Mouse (Mus musculus) liver, postnatal 0 days (tissue): ENCODE results near the gene Clptm1l. TPM values are rescaled to one million over a fixed set of nuclear protein-coding genes. Genes with fewer than 3 reads are reported as not detected.

ENCODE experiments used
- ATAC-seq: fragments of 200-750 bp; cut with Nextera tagmentation; 2 replicates; pipeline ENCODE4 v1.8.0; 2017; ENCODE audit warnings: mild to moderate bottlenecking, moderate library complexity
- DNase-seq: peaks from one replicate; pipeline ENCODE4 v3.0.0-alpha.2; 2016
- H3K27ac ChIP-seq: fragments of 300-500 bp; sonication (generic); 2 replicates; pipeline ENCODE4 v1.5.1; 2014; ENCODE audit warnings: antibody characterized with exemption, moderate library complexity, mild to moderate bottlenecking, low read depth
- H3K27me3 ChIP-seq: fragments of 300-500 bp; sonication (generic); 2 replicates; pipeline ENCODE4 v1.6.1; 2014; ENCODE audit warnings: low read length, control low read depth, mixed read lengths; ENCODE audit not compliant: insufficient read depth
- H3K36me3 ChIP-seq: fragments of 300-500 bp; sonication (generic); replicated peaks from 2 replicates; pipeline ENCODE4 v1.6.1; 2014; ENCODE audit warnings: mild to moderate bottlenecking, control low read depth, low read length, moderate library complexity, mixed read lengths; ENCODE audit not compliant: insufficient read depth
- H3K4me1 ChIP-seq: fragments of 300-500 bp; sonication (generic); 2 replicates; pipeline ENCODE4 v1.6.1; 2014; ENCODE audit warnings: antibody characterized with exemption, mild to moderate bottlenecking, control low read depth; ENCODE audit not compliant: insufficient read depth
- H3K4me2 ChIP-seq: fragments of 300-500 bp; sonication (generic); 2 replicates; pipeline ENCODE4 v1.6.1; 2014; ENCODE audit warnings: low read depth, mild to moderate bottlenecking, low read length, moderate library complexity, mixed read lengths
- H3K4me3 ChIP-seq: fragments of 300-500 bp; sonication (generic); 2 replicates; pipeline ENCODE4 v1.5.1; 2014; ENCODE audit warnings: low read depth, low read length
- H3K9ac ChIP-seq: fragments of 300-500 bp; sonication (generic); replicated peaks from 2 replicates; pipeline ENCODE4 v1.6.1; 2014; ENCODE audit warnings: mild to moderate bottlenecking, moderate library complexity
- H3K9me3 ChIP-seq: fragments of 300-500 bp; sonication (generic); 2 replicates; pipeline ENCODE4 v1.6.1; 2016; ENCODE audit warnings: mild to moderate bottlenecking, control low read depth, low read length, mixed read lengths
- CTCF ChIP-seq: sonication (generic); IDR thresholded peaks from 2 replicates; pipeline ENCODE4 v1.5.1; 2016; ENCODE audit warnings: antibody characterized with exemption, low read depth
- EP300 ChIP-seq: IDR thresholded peaks from 2 replicates; pipeline ENCODE4 v1.6.1; 2016; ENCODE audit warnings: antibody characterized with exemption, low read depth, mild to moderate bottlenecking
- WGBS: fragments of 180-500 bp; shearing (Covaris S2); extraction: QIAGEN DNeasy Blood & Tissue Kit; methylation state at CpG from one replicate; pipeline ENCODE4 v1.1.7; 2014; ENCODE audit not compliant: insufficient replicate concordance; 5-methylcytosine and 5-hydroxymethylcytosine counted together
- polyA plus RNA-seq: library from polyadenylated mRNA; unstranded; fragments of >200 nt; fragmentation: Nextera tagmentation; extraction: Ambion mirVana; gene quantifications from 2 replicates; pipeline ENCODE4 v1.2.1, GENCODE M21; 2015

Gene Clptm1l
- polyA plus RNA-seq, 1 experiment from 2014 or later, result 54.3 TPM

- Histone ChIP-seq H3K36me3 (peaks cover 1% of the 10 kb centered on the region), H3K4me2 (peak overlapping the region; percentile 83), H3K27ac (0 out of 2 replicates have a peak overlapping the region, but pooled peaks have one; percentile 18), H3K4me3 (peak overlapping the region; percentile 56), H3K27me3 (no peaks in the 10 kb centered on the region), H3K9ac (no peak overlapping the region), H3K4me1 (peaks cover 9% of the 10 kb centered on the region), H3K9me3 (no peaks in the 10 kb centered on the region)
- no peak for ATAC-seq
- TF ChIP-seq EP300 (no peak), CTCF (no peak)
- DNase-seq, result no peak
- WGBS, result 41% methylated on average over 6 of the region's 6 CpGs
Measured at GRCm38 (mm10) chr13:73626410-73626744, 22.6 kb downstream of the Clptm1l start.

- 15% methylated on average over 47 of the region's 47 CpGs for WGBS
Measured at GRCm38 (mm10) chr13:73626745-73627549, 23.1 kb downstream of the Clptm1l start, which contains the start of gene Tert. TSS of gene Tert (plus strand) at chr13:73626911.

GRCm38 (mm10) chr13:73628586-73629113 lies 24.8 kb downstream of the Clptm1l start:
- no peak overlapping the region for H3K4me3 ChIP-seq
- no peaks in the 10 kb centered on the region for H3K9me3 ChIP-seq
- H3K27me3 ChIP-seq, result no peaks in the 10 kb centered on the region
- H3K4me1 ChIP-seq, result peaks cover 9% of the 10 kb centered on the region
- no peak overlapping the region for H3K4me2 ChIP-seq
- no peak for DNase-seq
- WGBS, result 59% methylated on average over 11 of the region's 11 CpGs
- no peak overlapping the region for H3K27ac ChIP-seq
- no peaks in the 10 kb centered on the region for H3K36me3 ChIP-seq
- ATAC-seq, result no peak
- no peak overlapping the region for H3K9ac ChIP-seq
- TF ChIP-seq CTCF (no peak), EP300 (no peak)

More at GRCm38 (mm10) chr13:73626745-73627549, 23.1 kb downstream of the Clptm1l start, which contains the start of gene Tert:
- peak within 1 kb of the TSS; percentile 56 for H3K4me3 ChIP-seq
- 0 out of 2 replicates have a peak within 1 kb of the TSS, but pooled peaks have one; percentile 18 for H3K27ac ChIP-seq
- H3K4me1 ChIP-seq, result peaks cover 9% of the 10 kb centered on the region
- peak; percentile 83 for ATAC-seq
- peak within 1 kb of the TSS; percentile 83 for H3K4me2 ChIP-seq
- H3K9me3 ChIP-seq, result no peaks in the 10 kb centered on the region
- no peaks in the 10 kb centered on the region for H3K27me3 ChIP-seq
- H3K9ac ChIP-seq, result peak within 1 kb of the TSS; percentile 41; the same call in 1 of the 2 replicates
- H3K36me3 ChIP-seq, result no peaks in the 10 kb centered on the region; the same call in 1 of the 2 replicates
- TF ChIP-seq CTCF, result peak; percentile 59
- no peak for TF ChIP-seq EP300
- peak; percentile 64 for DNase-seq

- TF ChIP-seq CTCF, result no peak
- no peak for TF ChIP-seq EP300
- Histone ChIP-seq H3K27me3 (no peaks in the 10 kb centered on the region), H3K27ac (no peak overlapping the region), H3K4me1 (peaks cover 7% of the 10 kb centered on the region), H3K9me3 (no peaks in the 10 kb centered on the region), H3K36me3 (no peaks in the 10 kb centered on the region), H3K9ac (no peak overlapping the region), H3K4me2 (no peak overlapping the region), H3K4me3 (no peak overlapping the region)
- DNase-seq (no peak), ATAC-seq (no peak)
- 84% methylated on average over 3 of the region's 3 CpGs for WGBS
Measured at GRCm38 (mm10) chr13:73631837-73632236, 28.0 kb downstream of the Clptm1l start.

- DNase-seq, result no peak
- Histone ChIP-seq H3K4me3 (no peak overlapping the region), H3K36me3 (no peaks in the 10 kb centered on the region), H3K4me1 (no peaks in the 10 kb centered on the region), H3K9me3 (no peaks in the 10 kb centered on the region), H3K4me2 (no peak overlapping the region), H3K9ac (no peak overlapping the region), H3K27ac (no peak overlapping the region), H3K27me3 (no peaks in the 10 kb centered on the region)
- no peak for TF ChIP-seq EP300
- TF ChIP-seq CTCF, result no peak
- no peak for ATAC-seq
- WGBS, result 69% methylated on average over 5 of the region's 6 CpGs
Measured at GRCm38 (mm10) chr13:73637826-73638225, 34.0 kb downstream of the Clptm1l start.

- H3K4me2 ChIP-seq, result no peak overlapping the region
- no peaks in the 10 kb centered on the region for H3K27me3 ChIP-seq
- H3K9me3 ChIP-seq, result no peaks in the 10 kb centered on the region
- TF ChIP-seq EP300 (no peak), CTCF (no peak)
- H3K36me3 ChIP-seq, result no peaks in the 10 kb centered on the region
- H3K4me3 ChIP-seq, result no peak overlapping the region
- no peaks in the 10 kb centered on the region for H3K4me1 ChIP-seq
- WGBS, result 67% methylated on average over 4 of the region's 4 CpGs
- no peak overlapping the region for H3K9ac ChIP-seq
- H3K27ac ChIP-seq, result no peak overlapping the region
- ATAC-seq (no peak), DNase-seq (no peak)
Measured at GRCm38 (mm10) chr13:73641296-73641695, 37.5 kb downstream of the Clptm1l start.
